Mouse (Mus musculus): Measurements from ENCODE around the gene Pcbp1.
"Not testable (repeated sequence)": the region's sequence is repeated elsewhere in the genome, so short reads cannot be mapped to it uniquely, and the experiment has no call there.

The Pcbp1 gene

DNA sequence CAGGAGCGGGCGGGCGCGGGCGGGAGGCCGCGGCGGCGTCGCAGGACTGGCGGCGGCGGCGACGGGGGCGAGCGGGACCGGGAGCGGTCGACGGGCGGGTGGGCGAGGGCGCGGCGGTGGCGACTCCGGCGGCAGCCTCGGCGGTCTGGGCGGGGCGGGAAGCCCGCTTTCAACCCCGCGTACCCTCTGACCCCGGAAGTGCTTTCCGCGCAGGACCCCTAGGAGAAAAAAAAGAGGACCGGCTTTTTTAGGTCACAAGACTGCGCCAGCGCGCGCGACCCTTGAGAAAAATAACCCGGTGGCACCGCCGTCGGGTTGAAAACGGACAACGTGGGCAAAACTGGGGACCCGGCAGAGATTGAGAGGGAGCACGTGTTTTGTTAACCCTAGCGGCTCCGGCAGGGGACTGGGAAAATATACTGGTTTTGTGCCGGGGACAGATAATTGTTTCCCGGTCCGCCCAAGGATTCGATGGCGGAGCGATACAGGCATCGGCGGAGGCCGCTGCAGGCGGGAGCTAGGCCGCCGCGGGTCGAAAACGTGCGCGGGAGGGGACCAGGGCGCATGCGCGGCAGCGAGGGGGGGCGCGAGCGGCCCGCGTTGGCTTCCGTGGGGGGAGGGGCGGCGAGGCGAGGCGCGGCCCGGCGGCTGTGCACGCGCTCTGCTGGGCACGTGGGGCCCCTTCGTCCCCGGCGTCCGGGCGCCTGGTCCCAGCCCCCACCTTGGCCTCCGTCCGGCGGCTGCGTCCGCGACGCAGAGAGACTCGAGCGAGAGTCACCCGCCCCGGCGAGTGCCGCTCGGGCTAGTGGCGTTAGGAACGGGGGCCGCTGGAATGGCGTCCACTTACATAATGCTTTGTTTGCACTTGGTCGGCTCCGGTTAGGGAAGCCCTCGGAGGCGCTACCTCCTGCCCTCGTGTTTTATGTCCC is at the start of gene Pcbp1:
Pcbp1 (minus strand) TSS at position 290 of the 929 bp plus-strand sequence.
- in situ Hi-C loops (cut with MboI; ENCODE audit: low pct_unique_long_range_greater_than_20kb in 1 of 2, low sequenced_read_pairs in 2 of 2, unreplicated experiment in 1 of 2), result no loop called here

- in situ Hi-C loops (cut with MboI; ENCODE audit: low pct_unique_long_range_greater_than_20kb in 1 of 2, low sequenced_read_pairs in 2 of 2, unreplicated experiment in 1 of 2), result no loop called here
Measured at GRCm38 (mm10) chr6:86574495-86574894, 48.4 kb upstream of the Pcbp1 start.

DNA sequence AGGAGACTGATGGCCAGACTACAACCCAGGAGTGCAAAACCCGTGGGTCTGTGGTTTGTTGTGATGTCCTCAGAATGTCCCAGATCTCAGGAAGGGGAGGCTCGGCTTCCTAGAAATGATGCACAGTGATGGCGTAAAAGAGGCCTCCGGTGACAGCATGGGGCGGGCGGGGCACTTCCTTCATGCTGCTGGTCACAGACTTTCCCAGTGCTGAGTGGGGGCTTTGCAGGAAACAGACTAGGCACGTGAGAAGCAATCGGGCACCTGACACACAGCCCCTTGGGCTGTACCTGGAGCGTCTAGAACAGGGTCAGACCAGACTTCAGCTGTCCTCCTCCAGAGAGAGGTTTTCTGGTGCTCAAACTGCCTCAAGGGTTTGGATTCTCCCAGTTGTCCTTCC is 44.7 kb upstream of the Pcbp1 start:
- in situ Hi-C loops (cut with MboI; ENCODE audit: low pct_unique_long_range_greater_than_20kb in 1 of 2, low sequenced_read_pairs in 2 of 2, unreplicated experiment in 1 of 2), result no loop called here

DNA sequence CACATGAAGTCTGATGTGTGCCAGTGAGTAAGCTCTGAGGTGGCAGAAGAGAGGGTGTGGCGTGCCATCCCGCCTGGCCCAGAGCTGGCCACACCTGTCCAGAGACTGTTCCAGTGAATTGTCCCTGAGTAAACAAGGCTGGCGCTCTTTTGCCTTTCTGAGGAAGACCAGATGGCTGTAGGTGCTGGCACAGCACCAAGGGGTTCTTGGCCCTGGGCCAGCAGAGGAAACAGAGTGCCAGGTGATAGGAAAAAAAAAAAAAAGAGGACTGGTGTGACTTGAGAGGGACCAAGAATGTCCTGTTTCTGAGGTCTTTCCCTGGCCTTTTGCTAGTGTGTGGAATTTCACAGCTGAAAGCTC is 43.3 kb upstream of the Pcbp1 start:
- in situ Hi-C loops (cut with MboI; ENCODE audit: low pct_unique_long_range_greater_than_20kb in 1 of 2, low sequenced_read_pairs in 2 of 2, unreplicated experiment in 1 of 2), result no loop called here

DNA sequence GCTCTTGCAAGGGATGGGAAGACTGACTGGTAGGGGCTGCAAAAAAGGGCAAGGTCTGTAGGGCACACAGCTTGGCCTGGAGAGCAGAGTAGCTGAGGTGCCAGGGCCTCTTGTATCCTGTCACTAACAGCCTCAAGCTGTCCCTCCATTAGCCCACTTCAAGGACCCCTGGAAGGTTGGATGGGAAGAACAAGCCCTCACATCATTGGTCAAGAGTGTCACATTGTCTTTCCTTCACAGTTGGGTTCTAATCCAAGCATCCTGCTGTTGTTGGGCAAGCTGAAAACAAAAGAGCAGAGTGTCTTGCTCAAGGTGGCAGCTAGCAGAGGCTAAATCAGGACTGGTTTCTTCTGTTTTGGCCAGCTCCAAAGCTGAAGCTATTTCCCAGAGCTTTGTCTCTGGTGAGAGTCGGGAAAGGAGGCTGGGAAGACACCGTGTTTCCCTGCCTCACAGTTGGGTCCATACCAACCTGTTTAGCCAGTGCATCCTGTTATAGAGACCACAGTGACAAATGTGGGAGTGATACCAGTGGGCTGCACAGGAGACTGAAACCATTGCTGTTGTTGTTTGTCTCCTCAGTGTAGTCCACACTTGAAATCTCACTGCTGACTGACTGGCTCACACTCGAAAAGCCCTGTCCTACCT is 42.8 kb upstream of the Pcbp1 start:
- in situ Hi-C loops (cut with MboI; ENCODE audit: low pct_unique_long_range_greater_than_20kb in 1 of 2, low sequenced_read_pairs in 2 of 2, unreplicated experiment in 1 of 2), result no loop called here

- in situ Hi-C loops (cut with MboI; ENCODE audit: low pct_unique_long_range_greater_than_20kb in 1 of 2, low sequenced_read_pairs in 2 of 2, unreplicated experiment in 1 of 2), result no loop called here
Measured at GRCm38 (mm10) chr6:86565782-86566181, 39.7 kb upstream of the Pcbp1 start.

- in situ Hi-C loops (cut with MboI; ENCODE audit: low pct_unique_long_range_greater_than_20kb in 1 of 2, low sequenced_read_pairs in 2 of 2, unreplicated experiment in 1 of 2), result not testable (repeated sequence)
Measured at GRCm38 (mm10) chr6:86557182-86557581, 31.1 kb upstream of the Pcbp1 start.

DNA sequence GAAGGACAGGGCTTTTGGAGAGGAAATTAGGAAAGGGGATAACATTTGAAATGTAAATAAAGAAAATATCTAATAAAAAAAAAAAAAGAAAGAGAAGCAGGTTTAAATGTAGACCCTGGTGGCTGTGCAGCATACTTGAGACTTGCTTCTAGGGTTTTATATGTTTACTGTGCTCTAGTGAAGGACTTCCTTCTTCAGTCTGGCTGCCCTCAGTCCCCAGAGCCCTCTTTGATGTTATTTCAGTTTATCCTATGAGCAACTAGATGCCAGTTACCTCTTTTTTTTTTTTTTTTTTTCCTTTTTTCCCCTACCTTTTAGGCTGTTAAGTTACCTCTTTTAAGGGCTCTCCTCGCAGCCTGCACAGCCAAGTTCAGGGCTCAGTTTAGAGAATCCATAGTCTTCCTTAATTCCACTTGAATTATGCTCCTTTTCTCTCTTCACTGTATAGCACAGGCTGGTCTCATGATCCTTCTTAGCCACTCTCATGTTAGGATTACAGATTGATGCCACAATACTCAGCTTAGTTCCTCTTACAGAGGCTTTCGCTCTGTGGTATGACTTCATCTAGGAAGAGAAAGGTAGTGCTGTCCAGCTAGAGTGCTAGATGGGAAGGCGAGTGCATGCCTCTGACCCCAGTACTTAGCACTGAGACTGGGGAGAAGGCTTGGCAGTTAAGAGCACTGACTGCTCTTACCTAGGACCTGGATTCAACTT is 30.4 kb upstream of the Pcbp1 start:
- in situ Hi-C loops (cut with MboI; ENCODE audit: low pct_unique_long_range_greater_than_20kb in 1 of 2, low sequenced_read_pairs in 2 of 2, unreplicated experiment in 1 of 2), result no loop called here

GRCm38 (mm10) chr6:86550587-86550986 is 24.5 kb upstream of the Pcbp1 start:
- in situ Hi-C loops (cut with MboI; ENCODE audit: low pct_unique_long_range_greater_than_20kb in 1 of 2, low sequenced_read_pairs in 2 of 2, unreplicated experiment in 1 of 2), result no loop called here

- in situ Hi-C loops (cut with MboI; ENCODE audit: low pct_unique_long_range_greater_than_20kb in 1 of 2, low sequenced_read_pairs in 2 of 2, unreplicated experiment in 1 of 2), result loop anchor here in 1 of 2 experiments (10.0 kb wide), 1 partner anchor 127 kb away; no protein-coding TSS in a partner anchor
Measured at GRCm38 (mm10) chr6:86547880-86548367, 21.8 kb upstream of the Pcbp1 start.

DNA sequence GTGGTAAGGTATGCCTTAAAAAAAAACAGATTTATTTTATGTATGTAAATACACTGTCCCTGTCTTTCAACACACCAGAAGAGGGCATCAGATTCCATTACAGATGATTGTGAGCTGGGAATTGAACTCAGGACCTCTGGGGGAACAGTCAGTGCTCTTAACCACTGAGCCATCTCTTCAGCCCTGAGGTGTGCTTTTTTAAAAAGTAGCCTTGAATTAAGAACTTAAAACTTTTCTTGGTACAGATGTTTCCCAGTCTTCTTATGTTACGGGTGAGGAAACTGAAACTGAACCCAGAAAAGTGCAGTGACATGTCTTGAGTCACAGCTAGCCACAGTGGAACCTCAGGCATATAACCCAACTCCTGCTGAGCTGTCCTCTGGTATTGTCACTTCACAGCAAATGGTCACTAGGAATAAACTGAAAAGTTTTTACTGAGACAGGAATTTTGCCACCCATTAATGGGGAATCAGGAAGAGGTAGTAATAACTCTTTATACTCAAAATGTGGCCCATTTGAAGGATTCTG is 21.2 kb upstream of the Pcbp1 start:
- in situ Hi-C loops (cut with MboI; ENCODE audit: low pct_unique_long_range_greater_than_20kb in 1 of 2, low sequenced_read_pairs in 2 of 2, unreplicated experiment in 1 of 2), result loop anchor here in 1 of 2 experiments (10.0 kb wide), 1 partner anchor 128 kb away; no protein-coding TSS in a partner anchor

GRCm38 (mm10) chr6:86545236-86545635 is 19.1 kb upstream of the Pcbp1 start:
- in situ Hi-C loops (cut with MboI; ENCODE audit: low pct_unique_long_range_greater_than_20kb in 1 of 2, low sequenced_read_pairs in 2 of 2, unreplicated experiment in 1 of 2), result loop anchor here in 1 of 2 experiments (10.0 kb wide), 1 partner anchor 130 kb away; no protein-coding TSS in a partner anchor

GRCm38 (mm10) chr6:86543869-86544268 is 17.7 kb upstream of the Pcbp1 start:
- in situ Hi-C loops (cut with MboI; ENCODE audit: low pct_unique_long_range_greater_than_20kb in 1 of 2, low sequenced_read_pairs in 2 of 2, unreplicated experiment in 1 of 2), result loop anchor here in 1 of 2 experiments (10.0 kb wide), 1 partner anchor 131 kb away; no protein-coding TSS in a partner anchor

DNA sequence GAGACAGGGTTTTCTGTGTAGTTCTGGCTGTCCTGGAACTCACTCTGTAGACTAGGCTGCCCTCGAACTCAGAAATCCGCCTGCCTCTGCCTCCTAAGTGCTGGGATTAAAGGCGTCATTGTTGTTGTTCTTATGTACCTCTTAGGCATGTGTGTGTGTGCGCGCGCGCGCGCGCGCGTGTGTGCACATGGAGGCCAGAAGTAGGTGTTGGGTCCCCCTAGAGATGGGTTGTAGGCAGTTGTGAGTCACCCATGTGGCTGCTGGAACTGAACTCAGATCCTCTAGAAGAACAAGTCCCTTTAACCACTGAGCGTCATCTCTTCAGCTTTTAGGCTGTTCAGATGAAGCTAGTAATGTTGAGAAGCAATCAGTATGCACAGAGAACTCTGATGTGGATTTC is 16.9 kb upstream of the Pcbp1 start:
- in situ Hi-C loops (cut with MboI; ENCODE audit: low pct_unique_long_range_greater_than_20kb in 1 of 2, low sequenced_read_pairs in 2 of 2, unreplicated experiment in 1 of 2), result loop anchor here in 1 of 2 experiments (10.0 kb wide), 1 partner anchor 132 kb away; no protein-coding TSS in a partner anchor

- in situ Hi-C loops (cut with MboI; ENCODE audit: low pct_unique_long_range_greater_than_20kb in 1 of 2, low sequenced_read_pairs in 2 of 2, unreplicated experiment in 1 of 2), result loop anchor here in 1 of 2 experiments (10.0 kb wide), 1 partner anchor 133 kb away; no protein-coding TSS in a partner anchor
Measured at GRCm38 (mm10) chr6:86541650-86542049, 15.5 kb upstream of the Pcbp1 start.

DNA sequence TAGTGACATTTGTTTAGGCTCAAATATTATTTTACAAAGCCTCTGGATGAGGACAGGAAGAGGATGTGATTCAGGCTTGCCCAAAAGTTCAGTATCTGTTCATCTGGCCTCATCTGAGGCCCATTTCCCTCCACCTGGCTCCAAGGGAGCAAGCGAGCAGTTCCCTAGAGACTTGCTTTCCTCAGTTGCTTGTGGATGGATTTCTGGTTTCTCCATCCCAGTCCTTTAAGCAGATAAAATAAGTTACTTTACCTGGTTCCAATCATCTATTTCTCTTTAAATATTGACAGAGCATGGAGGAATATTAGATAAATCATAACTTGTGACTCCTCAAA is 2.3 kb upstream of the Pcbp1 start:
- in situ Hi-C loops (cut with MboI; ENCODE audit: low pct_unique_long_range_greater_than_20kb in 1 of 2, low sequenced_read_pairs in 2 of 2, unreplicated experiment in 1 of 2), result no loop called here

GRCm38 (mm10) chr6:86527766-86528450 is 1.8 kb upstream of the Pcbp1 start:
- in situ Hi-C loops (cut with MboI; ENCODE audit: low pct_unique_long_range_greater_than_20kb in 1 of 2, low sequenced_read_pairs in 2 of 2, unreplicated experiment in 1 of 2), result no loop called here

Data from mouse embryonic stem cell (cell line).